Mouse (Mus musculus) MEL (cell line): ENCODE measurements around the gene Best1. TPM values are rescaled to one million over a fixed set of nuclear protein-coding genes. Genes with fewer than 3 reads are reported as not detected.
A peak's percentile ranks its signal among the peaks of the same experiment; 100 is the strongest.

Experiments
- DNase-seq: peaks from one replicate; pipeline ENCODE4 v3.0.0; 2011; ENCODE audit warnings: low read depth, low spot score
- H3K27ac ChIP-seq: 2 replicates; pipeline ENCODE4 v1.5.1; 2012; ENCODE audit warnings: low read depth, mild to moderate bottlenecking, control low read depth, low read length, moderate library complexity; ENCODE audit not compliant: control insufficient read depth
- H3K27me3 ChIP-seq, 2 experiments: fragments of 150-350 bp in 1 of 2; sonication (generic) in 1 of 2; 2 replicates each; pipeline ENCODE4 v1.6.1; 2012; ENCODE audit warnings: low read length in 2 of 2, mild to moderate bottlenecking in 2 of 2, improper control_type of control experiment in 1 of 2, moderate library complexity in 1 of 2; ENCODE audit not compliant: insufficient read depth in 2 of 2, control insufficient read depth in 1 of 2
- H3K36me3 ChIP-seq, 2 experiments: 2 replicates each; pipeline ENCODE4 v1.6.1; 2012 to 2014; ENCODE audit warnings: low read length in 2 of 2, improper control_type of control experiment in 1 of 2, inconsistent platforms in 1 of 2, mild to moderate bottlenecking in 1 of 2; ENCODE audit not compliant: insufficient read depth in 2 of 2, control insufficient read depth in 1 of 2
- H3K4me1 ChIP-seq, 2 experiments: fragments of 150-350 bp in 1 of 2; sonication (generic) in 1 of 2; 2 replicates each; pipeline ENCODE4 v1.6.1; 2012; ENCODE audit warnings: low read length in 2 of 2, improper control_type of control experiment in 1 of 2, mild to moderate bottlenecking in 1 of 2; ENCODE audit not compliant: insufficient read depth in 2 of 2, control insufficient read depth in 1 of 2
- H3K4me3 ChIP-seq, 2 experiments: fragments of 150-350 bp in 1 of 2; sonication (generic) in 1 of 2; 2 replicates each; pipeline ENCODE4 v1.5.1; 2012; ENCODE audit warnings: low read depth in 2 of 2, low read length in 2 of 2, mild to moderate bottlenecking in 2 of 2, moderate library complexity in 2 of 2, control low read depth in 1 of 2, improper control_type of control experiment in 1 of 2; ENCODE audit not compliant: control insufficient read depth in 1 of 2, insufficient read depth in 1 of 2
- H3K79me2 ChIP-seq: 2 replicates; pipeline ENCODE4 v1.6.1; 2012; ENCODE audit warnings: mild to moderate bottlenecking, low read length, moderate library complexity; ENCODE audit not compliant: control insufficient read depth, poor library complexity, insufficient read depth
- H3K9ac ChIP-seq: 2 replicates; pipeline ENCODE4 v1.6.1; 2012; ENCODE audit warnings: low read depth, mild to moderate bottlenecking, control low read depth, low read length, moderate library complexity; ENCODE audit not compliant: control insufficient read depth, poor library complexity, severe bottlenecking
- H3K9me3 ChIP-seq: fragments of 150-350 bp; sonication (generic); replicated peaks from 2 replicates; pipeline ENCODE4 v1.6.1; 2012; ENCODE audit warnings: mild to moderate bottlenecking, low read length, improper control_type of control experiment, moderate library complexity; ENCODE audit not compliant: insufficient read depth
- CHD1 ChIP-seq: IDR thresholded peaks from 2 replicates; pipeline ENCODE4 v1.6.1; 2012; ENCODE audit warnings: low read depth, mild to moderate bottlenecking, inconsistent platforms, low read length, improper control_type of control experiment
- CTCF ChIP-seq, 3 experiments: IDR thresholded peaks in 2 of 3; conservative IDR thresholded peaks in 1 of 3; 2 replicates each; pipeline ENCODE4 v1.5.1; 2011 to 2012; ENCODE audit warnings: low read length in 3 of 3, low read depth in 2 of 3, mild to moderate bottlenecking in 2 of 3, improper control_type of control experiment in 1 of 3, inconsistent platforms in 1 of 3, mixed read lengths in 1 of 3, moderate library complexity in 1 of 3; ENCODE audit not compliant: control insufficient read depth in 1 of 3, insufficient read depth in 1 of 3, poor library complexity in 1 of 3, severe bottlenecking in 1 of 3
- ELF1 ChIP-seq: IDR thresholded peaks from 2 replicates; pipeline ENCODE4 v1.6.1; 2014; ENCODE audit warnings: low read depth, mild to moderate bottlenecking, inconsistent platforms, low read length, improper control_type of control experiment, moderate library complexity
- EP300 ChIP-seq, 2 experiments: IDR thresholded peaks; 2 replicates each; pipeline ENCODE4 v1.6.1; 2011; ENCODE audit warnings: improper control_type of control experiment in 2 of 2, low read length in 2 of 2, low read depth in 1 of 2, mild to moderate bottlenecking in 1 of 2
- ETS1 ChIP-seq: IDR thresholded peaks from 2 replicates; pipeline ENCODE4 v1.6.1; 2012; ENCODE audit warnings: low read depth, mild to moderate bottlenecking, inconsistent platforms, low read length, improper control_type of control experiment, moderate library complexity
- GABPA ChIP-seq: IDR thresholded peaks from 2 replicates; pipeline ENCODE4 v1.6.1; 2012; ENCODE audit warnings: low read depth, mild to moderate bottlenecking, inconsistent platforms, low read length, improper control_type of control experiment, moderate library complexity
- GATA1 ChIP-seq: IDR thresholded peaks from 2 replicates; pipeline ENCODE4 v1.6.1; 2011; ENCODE audit warnings: low read depth, low read length, improper control_type of control experiment
- HCFC1 ChIP-seq: IDR thresholded peaks from 2 replicates; pipeline ENCODE4 v1.6.1; 2012; ENCODE audit warnings: low read depth, mild to moderate bottlenecking, inconsistent platforms, low read length, improper control_type of control experiment, moderate library complexity
- JUND ChIP-seq: IDR thresholded peaks from 2 replicates; pipeline ENCODE4 v1.6.1; 2011; ENCODE audit warnings: low read depth, mild to moderate bottlenecking, improper control_type of control experiment, low read length
- MAFK ChIP-seq: IDR thresholded peaks from 2 replicates; pipeline ENCODE4 v1.6.1; 2011; ENCODE audit warnings: low read depth, mild to moderate bottlenecking, low read length, improper control_type of control experiment, borderline replicate concordance
- MAX ChIP-seq: IDR thresholded peaks from 2 replicates; pipeline ENCODE4 v1.6.1; 2011; ENCODE audit warnings: low read length, improper control_type of control experiment
- MEF2A ChIP-seq: IDR thresholded peaks from 2 replicates; pipeline ENCODE4 v1.6.1; 2014; ENCODE audit warnings: low read depth, mild to moderate bottlenecking, inconsistent platforms, low read length, improper control_type of control experiment; ENCODE audit not compliant: poor library complexity, insufficient replicate concordance, severe bottlenecking; ENCODE audit errors: extremely low read depth
- MXI1 ChIP-seq: IDR thresholded peaks from 2 replicates; pipeline ENCODE4 v1.6.1; 2011; ENCODE audit warnings: mild to moderate bottlenecking, low read depth, low read length, improper control_type of control experiment
- MYC ChIP-seq: IDR thresholded peaks from 2 replicates; pipeline ENCODE4 v1.6.1; 2011; ENCODE audit warnings: low read depth, mild to moderate bottlenecking, low read length, improper control_type of control experiment, moderate library complexity
- NELFE ChIP-seq: IDR thresholded peaks from 2 replicates; pipeline ENCODE4 v1.6.1; 2011; ENCODE audit warnings: low read depth, low read length, improper control_type of control experiment
- POLR2AphosphoS5 ChIP-seq: IDR thresholded peaks from 2 replicates; pipeline ENCODE4 v1.6.1; 2012; ENCODE audit warnings: low read depth, borderline replicate concordance, mild to moderate bottlenecking, inconsistent platforms, low read length, moderate library complexity, mixed read lengths
- RAD21 ChIP-seq: IDR thresholded peaks from 2 replicates; pipeline ENCODE4 v1.6.1; 2011; ENCODE audit warnings: mild to moderate bottlenecking, low read depth, low read length, improper control_type of control experiment
- RCOR1 ChIP-seq: IDR thresholded peaks from 2 replicates; pipeline ENCODE4 v1.6.1; 2012; ENCODE audit warnings: low read depth, mild to moderate bottlenecking, inconsistent platforms, low read length, improper control_type of control experiment
- TCF12 ChIP-seq: IDR thresholded peaks from 2 replicates; pipeline ENCODE4 v1.6.1; 2014; ENCODE audit warnings: low read depth, mild to moderate bottlenecking, inconsistent platforms, low read length, improper control_type of control experiment, moderate library complexity
- USF1 ChIP-seq: IDR thresholded peaks from 2 replicates; pipeline ENCODE4 v1.6.1; 2014; ENCODE audit warnings: low read depth, mild to moderate bottlenecking, inconsistent platforms, low read length, improper control_type of control experiment, moderate library complexity
- polyA plus RNA-seq, 2 experiments: library from polyadenylated mRNA; stranded (reverse) in 1 of 2; unstranded in 1 of 2; fragments of >175 nt in 1 of 2; fragments of >200 nt in 1 of 2; gene quantifications; 2 replicates each; pipeline versions ENCODE4 v1.2.1 to v1.2.4; 2012; ENCODE audit warnings: low replicate concordance in 2 of 2, low read depth in 1 of 2; ENCODE audit not compliant: insufficient read length in 2 of 2, insufficient read depth in 1 of 2, missing spikeins in 1 of 2
- total RNA-seq: library from RNA; depleted of rRNA; stranded (reverse); fragments of 300-350 nt; gene quantifications from 2 replicates; pipeline ENCODE4 v1.2.3, GENCODE M21; 2012

The Best1 gene
- total and polyA plus RNA-seq, 3 experiments = 0.08 TPM; not detected in 2

GRCm38 (mm10) chr19:9955438-9955837, 46.0 kb downstream of the Best1 start (continued):
- TF ChIP-seq USF1 (no peak), POLR2AphosphoS5 (no peak), RCOR1 (peak; percentile 81), RAD21 (no peak), TCF12 (peak; percentile 85)
- TF ChIP-seq, all 39 proteins: peak for 13

GRCm38 (mm10) chr19:9954811-9955202, 46.6 kb downstream of the Best1 start:
- Histone ChIP-seq H3K9me3 (no peaks in the 10 kb centered on the region), H3K27me3 (no peaks in the 10 kb centered on the region), H3K4me1 (peaks cover 34 to 44% of the 10 kb centered on the region in 2 experiments), H3K36me3 (peaks cover 0 to 38% of the 10 kb centered on the region in 2 experiments; a peak in 2 of 4 replicates), H3K79me2 (no peaks in the 10 kb centered on the region), H3K9ac (peak overlapping the region; percentile 59), H3K27ac (peak overlapping the region; percentile 80), H3K4me3 (peak overlapping the region; percentile 36 to 56)
- TF ChIP-seq MAFK (no peak), MYC (no peak), CHD1 (no peak), JUND (no peak), NELFE (no peak)
- peak; percentile 70 for DNase-seq

- H3K4me1 ChIP-seq = peaks cover 34 to 44% of the 10 kb centered on the region in 2 experiments
- peak overlapping the region; percentile 36 to 56 for H3K4me3 ChIP-seq
- peak; percentile 79 for DNase-seq
Measured at GRCm38 (mm10) chr19:9954055-9954810, 47.2 kb downstream of the Best1 start.

More at GRCm38 (mm10) chr19:9954055-9954810, 47.2 kb downstream of the Best1 start:
- no peak for TF ChIP-seq JUND
- 0 out of 2 replicates have a peak, but pooled peaks have one; percentile 5 for TF ChIP-seq TCF12
- 0 out of 6 replicates have a peak, but pooled peaks of 1 of the 3 experiments have one; percentile 11 for TF ChIP-seq CTCF (IDR thresholded peaks at IDR 0.05 in 2 of 3, conservative IDR thresholded peaks at IDR 0.05 in 1 of 3; ENCODE audit: control insufficient read depth in 1 of 3, insufficient read depth in 1 of 3, low read depth in 2 of 3, low read length in 3 of 3, poor library complexity in 1 of 3, severe bottlenecking in 1 of 3)
- TF ChIP-seq GABPA = peak; percentile 35; the same call in 1 of the 2 replicates
- TF ChIP-seq GATA1 = peak; percentile 65
- peak; percentile 78 for TF ChIP-seq MXI1
- no peak; the same call in 1 of the 2 replicates for TF ChIP-seq HCFC1
- TF ChIP-seq MAX = peak; percentile 73; the same call in 1 of the 2 replicates
- TF ChIP-seq ETS1 = peak; percentile 75
- 0 out of 2 replicates have a peak, but pooled peaks have one; percentile 12 for TF ChIP-seq ELF1
- peak; percentile 51 to 54; a peak in 3 of 4 replicates for TF ChIP-seq EP300 (IDR thresholded peaks at IDR 0.05; ENCODE audit: low read depth in 1 of 2, low read length in 2 of 2)
- TF ChIP-seq MYC = peak; percentile 80; the same call in 1 of the 2 replicates
- no peak for TF ChIP-seq MEF2A
- peak; percentile 65; the same call in 1 of the 2 replicates for TF ChIP-seq RCOR1
- no peaks in the 10 kb centered on the region for H3K27me3 ChIP-seq
- peaks cover 0 to 38% of the 10 kb centered on the region in 2 experiments; a peak in 2 of 4 replicates for H3K36me3 ChIP-seq
- H3K27ac ChIP-seq = peak overlapping the region; percentile 80
- no peaks in the 10 kb centered on the region for H3K9me3 ChIP-seq
- no peaks in the 10 kb centered on the region for H3K79me2 ChIP-seq
- H3K9ac ChIP-seq = peak overlapping the region; percentile 59
